Mouse (Mus musculus): ENCODE measurements around the gene C1qtnf3. TPM values are rescaled to one million over a fixed set of nuclear protein-coding genes. Genes with fewer than 3 reads are reported as not detected.

Gene C1qtnf3
- polyA plus RNA-seq, 1 experiment: 0.65 TPM

DNA sequence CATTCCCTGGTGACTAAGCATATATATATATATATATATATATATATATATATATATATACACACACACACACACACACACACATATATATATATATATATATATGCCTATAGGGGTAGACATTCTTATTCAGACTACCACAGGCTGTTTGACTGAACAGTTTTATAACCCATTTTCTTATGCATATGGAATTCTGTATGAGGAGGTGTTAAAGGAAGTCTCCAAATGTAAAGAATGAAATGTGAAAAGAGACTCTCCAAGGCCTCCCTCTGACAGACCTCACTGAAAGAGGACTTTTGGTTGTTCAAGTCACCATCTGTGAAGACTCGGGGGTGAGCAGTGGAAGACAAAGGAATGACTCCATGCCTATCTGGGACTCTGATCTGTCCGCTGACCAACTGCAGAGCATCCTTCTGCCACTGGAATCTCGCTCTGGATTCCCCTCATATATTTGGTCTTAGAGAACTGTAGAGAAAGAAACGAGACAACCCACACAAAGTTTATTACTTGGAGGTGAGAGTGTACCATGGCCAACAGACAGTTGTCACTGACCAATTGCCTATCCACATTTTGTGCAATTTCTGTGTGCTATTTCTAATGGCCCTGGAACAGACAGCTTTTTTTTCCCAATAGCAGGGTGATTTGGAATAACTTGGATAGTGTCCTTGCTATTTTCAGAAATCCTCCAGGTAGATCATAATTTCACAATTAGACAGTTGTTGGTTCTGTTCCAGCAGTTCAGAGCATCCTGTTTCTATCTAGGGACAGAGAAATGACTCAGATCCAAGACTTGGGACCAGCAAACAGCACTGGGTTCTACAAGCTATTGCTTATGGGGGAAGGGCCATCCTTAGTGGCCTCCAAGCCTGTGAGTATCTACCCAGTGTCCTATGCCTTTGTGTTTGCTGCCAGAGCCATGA is 28.8 kb upstream of the C1qtnf3 start:
- Histone ChIP-seq H3K4me1 (ENCODE audit: control insufficient read depth, insufficient read depth, low read length) (no peaks in the 10 kb centered on the region), H3K4me3 (replicated peaks; ENCODE audit: control insufficient read depth, low read depth, low read length) (no peak overlapping the region), H3K27ac (ENCODE audit: control insufficient read depth, insufficient read depth, low read depth, low read length, poor library complexity) (no peak overlapping the region)
- 63% methylated on average over 4 of the region's 4 CpGs for WGBS
- TF ChIP-seq CTCF (IDR thresholded peaks at IDR 0.05; ENCODE audit: control insufficient read depth, insufficient read depth, low read length) (no peak), POLR2A (IDR thresholded peaks at IDR 0.05; ENCODE audit: borderline replicate concordance, control insufficient read depth, low read depth, low read length) (no peak)

- no peak overlapping the region for H3K4me3 ChIP-seq (replicated peaks; ENCODE audit: control insufficient read depth, low read depth, low read length)
- 6% methylated on average over 8 of the region's 8 CpGs for WGBS
- TF ChIP-seq CTCF (IDR thresholded peaks at IDR 0.05; ENCODE audit: control insufficient read depth, insufficient read depth, low read length) (no peak), POLR2A (IDR thresholded peaks at IDR 0.05; ENCODE audit: borderline replicate concordance, control insufficient read depth, low read depth, low read length) (no peak)
These were observed 24.8 kb upstream of the C1qtnf3 start for GRCm38 (mm10) chr15:10927325-10927724.

DNA sequence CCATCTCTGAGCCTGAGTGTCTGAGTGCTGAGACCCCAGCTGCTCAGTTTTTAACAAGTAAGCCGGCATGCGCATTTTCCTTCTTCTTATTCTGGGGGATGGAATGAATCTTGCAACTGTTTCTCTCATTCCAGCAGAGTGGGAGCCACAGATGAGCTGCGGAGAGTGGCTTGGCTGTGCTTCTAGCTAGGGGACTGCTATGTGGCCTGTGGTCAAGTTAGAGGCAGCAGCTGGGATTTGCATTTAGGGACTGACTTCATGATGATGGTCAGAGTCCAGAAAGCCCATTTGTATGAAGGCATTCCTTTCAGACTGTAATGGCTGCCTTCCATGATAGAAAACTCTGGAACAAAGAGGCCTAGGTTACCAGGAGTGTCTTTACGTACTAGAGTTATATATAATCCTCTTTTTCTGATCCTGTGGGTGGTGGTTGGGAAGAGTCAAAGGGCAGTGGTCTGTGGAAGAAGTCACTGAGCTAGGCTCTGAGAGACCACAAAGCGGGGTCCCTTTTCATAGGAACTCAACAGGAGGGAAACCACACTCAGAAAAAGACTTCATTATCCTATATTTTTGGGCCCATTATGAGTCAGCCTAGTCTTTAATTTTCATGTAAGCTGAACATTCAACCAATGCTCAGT is 23.4 kb upstream of the C1qtnf3 start:
- no peak for TF ChIP-seq CTCF (IDR thresholded peaks at IDR 0.05; ENCODE audit: control insufficient read depth, insufficient read depth, low read length)
- TF ChIP-seq POLR2A (IDR thresholded peaks at IDR 0.05; ENCODE audit: borderline replicate concordance, control insufficient read depth, low read depth, low read length): no peak
- WGBS: 85% methylated on average over 5 of the region's 5 CpGs
- peaks cover 2% of the 10 kb centered on the region for H3K4me1 ChIP-seq (ENCODE audit: control insufficient read depth, insufficient read depth, low read length)
- no peak overlapping the region for H3K4me3 ChIP-seq (replicated peaks; ENCODE audit: control insufficient read depth, low read depth, low read length)
- H3K27ac ChIP-seq (ENCODE audit: control insufficient read depth, insufficient read depth, low read depth, low read length, poor library complexity): no peak overlapping the region

More at GRCm38 (mm10) chr15:10927325-10927724, 24.8 kb upstream of the C1qtnf3 start:
- no peaks in the 10 kb centered on the region for H3K4me1 ChIP-seq (ENCODE audit: control insufficient read depth, insufficient read depth, low read length)
- H3K27ac ChIP-seq (ENCODE audit: control insufficient read depth, insufficient read depth, low read depth, low read length, poor library complexity): no peak overlapping the region

DNA sequence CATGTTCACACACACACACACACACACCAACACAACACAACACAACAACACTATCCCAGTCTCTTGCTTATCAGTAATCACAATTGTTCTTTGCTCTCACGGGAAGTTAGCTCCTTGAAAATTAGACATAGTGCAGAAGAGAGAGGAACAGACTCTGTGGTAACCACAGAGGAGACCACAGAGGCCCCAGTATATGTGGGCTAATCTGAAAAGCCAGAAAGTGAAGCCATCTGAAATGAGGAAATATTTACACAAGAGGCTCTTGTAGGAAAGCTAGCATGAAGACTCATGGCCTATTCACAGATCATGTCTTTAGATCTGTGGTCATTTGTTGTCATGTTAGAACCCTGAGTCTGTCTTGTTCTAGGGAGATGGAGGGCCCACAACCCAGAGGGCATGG is 18.2 kb upstream of the C1qtnf3 start:
- Histone ChIP-seq H3K27ac (ENCODE audit: control insufficient read depth, insufficient read depth, low read depth, low read length, poor library complexity) (no peak overlapping the region), H3K4me1 (ENCODE audit: control insufficient read depth, insufficient read depth, low read length) (peaks cover 4% of the 10 kb centered on the region), H3K4me3 (replicated peaks; ENCODE audit: control insufficient read depth, low read depth, low read length) (no peak overlapping the region)
- WGBS: 3% methylated on average over 1 of the region's 1 CpGs
- no peak for TF ChIP-seq POLR2A (IDR thresholded peaks at IDR 0.05; ENCODE audit: borderline replicate concordance, control insufficient read depth, low read depth, low read length)
- no peak for TF ChIP-seq CTCF (IDR thresholded peaks at IDR 0.05; ENCODE audit: control insufficient read depth, insufficient read depth, low read length)

GRCm38 (mm10) chr15:10940148-10941108 is 11.7 kb upstream of the C1qtnf3 start:
- H3K4me3 ChIP-seq (replicated peaks; ENCODE audit: control insufficient read depth, low read depth, low read length): no peak overlapping the region
- no peak overlapping the region for H3K27ac ChIP-seq (ENCODE audit: control insufficient read depth, insufficient read depth, low read depth, low read length, poor library complexity)
- H3K4me1 ChIP-seq (ENCODE audit: control insufficient read depth, insufficient read depth, low read length): peaks cover 2% of the 10 kb centered on the region; the same call in 1 of the 2 replicates
- WGBS: 78% methylated on average over 15 of the region's 15 CpGs
- no peak for TF ChIP-seq CTCF (IDR thresholded peaks at IDR 0.05; ENCODE audit: control insufficient read depth, insufficient read depth, low read length)
- TF ChIP-seq POLR2A (IDR thresholded peaks at IDR 0.05; ENCODE audit: borderline replicate concordance, control insufficient read depth, low read depth, low read length): no peak

DNA sequence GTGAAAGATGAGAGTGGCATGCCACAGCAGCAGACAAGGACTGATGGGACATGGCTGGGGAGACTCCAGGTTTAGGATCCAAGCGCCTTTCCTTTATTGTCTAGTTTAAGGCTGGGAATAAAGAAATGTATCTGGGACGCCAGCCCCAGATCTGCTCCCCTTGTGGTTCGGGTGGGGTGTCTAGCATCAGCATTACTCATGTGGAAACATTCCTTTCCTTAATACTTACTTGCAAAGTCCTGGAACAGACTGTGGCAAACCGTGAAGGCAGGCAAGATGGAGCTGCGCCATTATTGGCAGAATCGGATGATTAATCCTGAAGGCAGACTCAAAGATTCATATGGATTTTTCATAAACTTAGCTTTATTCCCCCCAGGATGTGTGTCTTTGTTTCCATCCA is 10.2 kb upstream of the C1qtnf3 start:
- H3K27ac ChIP-seq (ENCODE audit: control insufficient read depth, insufficient read depth, low read depth, low read length, poor library complexity): no peak overlapping the region
- H3K4me3 ChIP-seq (replicated peaks; ENCODE audit: control insufficient read depth, low read depth, low read length): no peak overlapping the region
- WGBS: 82% methylated on average over 6 of the region's 6 CpGs
- no peak for TF ChIP-seq POLR2A (IDR thresholded peaks at IDR 0.05; ENCODE audit: borderline replicate concordance, control insufficient read depth, low read depth, low read length)
- no peak for TF ChIP-seq CTCF (IDR thresholded peaks at IDR 0.05; ENCODE audit: control insufficient read depth, insufficient read depth, low read length)
- no peaks in the 10 kb centered on the region for H3K4me1 ChIP-seq (ENCODE audit: control insufficient read depth, insufficient read depth, low read length)

- TF ChIP-seq CTCF (IDR thresholded peaks at IDR 0.05; ENCODE audit: control insufficient read depth, insufficient read depth, low read length): no peak
- TF ChIP-seq POLR2A (IDR thresholded peaks at IDR 0.05; ENCODE audit: borderline replicate concordance, control insufficient read depth, low read depth, low read length): no peak
- H3K4me1 ChIP-seq (ENCODE audit: control insufficient read depth, insufficient read depth, low read length): no peaks in the 10 kb centered on the region
- 80% methylated on average over 1 of the region's 1 CpGs for WGBS
- no peak overlapping the region for H3K4me3 ChIP-seq (replicated peaks; ENCODE audit: control insufficient read depth, low read depth, low read length)
- no peak overlapping the region for H3K27ac ChIP-seq (ENCODE audit: control insufficient read depth, insufficient read depth, low read depth, low read length, poor library complexity)
These were observed 4.3 kb upstream of the C1qtnf3 start for GRCm38 (mm10) chr15:10947852-10948251.

Measured in bone marrow, adult 2 months (tissue).